Mouse (Mus musculus) T-helper 17 cell (primary cell): Measurements from ENCODE around the gene Ltbr.
"Not testable (repeated sequence)": the region's sequence is repeated elsewhere in the genome, so short reads cannot be mapped to it uniquely, and the experiment has no call there.

Source experiments
- in situ Hi-C, 2 experiments: fragments of 300-600 bp; cut with MboI, MseI; formaldehyde crosslinking; loops; 1 replicate in 1 of 2; 2 replicates in 1 of 2; pipeline ENCODE4 v1.15.1; 2025; ENCODE audit warnings: high pct_unique_total_duplicates in 2 of 2

The Ltbr gene

GRCm38 (mm10) chr6:125312581-125313355 lies 917 bp downstream of the Ltbr start:
- in situ Hi-C loops = no loop called here

GRCm38 (mm10) chr6:125312171-125312570 lies 1.5 kb downstream of the Ltbr start:
- in situ Hi-C loops = no loop called here

GRCm38 (mm10) chr6:125309406-125309805 lies 4.3 kb downstream of the Ltbr start:
- in situ Hi-C loops = no loop called here

GRCm38 (mm10) chr6:125308921-125309320 lies 4.8 kb downstream of the Ltbr start:
- in situ Hi-C loops = no loop called here

GRCm38 (mm10) chr6:125307091-125307490 lies 6.6 kb downstream of the Ltbr start:
- in situ Hi-C loops = no loop called here

GRCm38 (mm10) chr6:125305465-125305864 lies 8.2 kb downstream of the Ltbr start:
- in situ Hi-C loops = no loop called here

GRCm38 (mm10) chr6:125304408-125304807 lies 9.3 kb downstream of the Ltbr start:
- in situ Hi-C loops = not testable (repeated sequence)

- in situ Hi-C loops = no loop called here
Measured at GRCm38 (mm10) chr6:125303242-125303641, 10.4 kb downstream of the Ltbr start.

GRCm38 (mm10) chr6:125302231-125302982 lies 11.3 kb downstream of the Ltbr start:
- in situ Hi-C loops = no loop called here

GRCm38 (mm10) chr6:125300982-125301381 lies 12.7 kb downstream of the Ltbr start:
- in situ Hi-C loops = no loop called here

GRCm38 (mm10) chr6:125297149-125297820 lies 16.4 kb downstream of the Ltbr start:
- in situ Hi-C loops = no loop called here

GRCm38 (mm10) chr6:125294049-125294448 lies 19.6 kb downstream of the Ltbr start:
- in situ Hi-C loops = no loop called here

GRCm38 (mm10) chr6:125292256-125292655 lies 21.4 kb downstream of the Ltbr start:
- in situ Hi-C loops = no loop called here

GRCm38 (mm10) chr6:125291329-125291728 lies 22.4 kb downstream of the Ltbr start:
- in situ Hi-C loops = no loop called here

- in situ Hi-C loops = loop anchor here in 1 of 2 experiments (5.0 kb wide), 1 partner anchor 39 kb away; no protein-coding TSS in a partner anchor
Measured at GRCm38 (mm10) chr6:125288730-125289129, 25.0 kb downstream of the Ltbr start.

GRCm38 (mm10) chr6:125286944-125287343 lies 26.7 kb downstream of the Ltbr start:
- in situ Hi-C loops = loop anchor here in 1 of 2 experiments (5.0 kb wide), 1 partner anchor 40 kb away; no protein-coding TSS in a partner anchor

GRCm38 (mm10) chr6:125285890-125286289 lies 27.8 kb downstream of the Ltbr start, which contains the start of gene Tuba3a:
Gene Tuba3a, minus strand, starts transcription at chr6:125286042.
- in situ Hi-C loops = loop anchor here in 1 of 2 experiments (5.0 kb wide), 1 partner anchor 41 kb away; no protein-coding TSS in a partner anchor

GRCm38 (mm10) chr6:125284751-125285150 lies 28.9 kb downstream of the Ltbr start:
- in situ Hi-C loops = loop anchor here in 1 of 2 experiments (5.0 kb wide), 1 partner anchor 43 kb away; no protein-coding TSS in a partner anchor

- in situ Hi-C loops = no loop called here
Measured at GRCm38 (mm10) chr6:125284250-125284649, 29.4 kb downstream of the Ltbr start.

- in situ Hi-C loops = not testable (repeated sequence)
Measured at GRCm38 (mm10) chr6:125282721-125283120, 31.0 kb downstream of the Ltbr start.

GRCm38 (mm10) chr6:125279729-125280128 lies 34.0 kb downstream of the Ltbr start:
- in situ Hi-C loops = no loop called here
